Mouse (Mus musculus) olfactory bulb, adult 2 months (tissue): Measurements from ENCODE around the gene Msx3. TPM values are rescaled to one million over a fixed set of nuclear protein-coding genes. Genes with fewer than 3 reads are reported as not detected.

Source experiments
- H3K27ac ChIP-seq: fragments of 200-500 bp; 2 replicates; pipeline ENCODE4 v1.5.1; 2012; ENCODE audit warnings: low read depth, low read length; ENCODE audit not compliant: insufficient read depth
- H3K4me1 ChIP-seq: fragments of 200-500 bp; 2 replicates; pipeline ENCODE4 v1.6.1; 2012; ENCODE audit warnings: low read length; ENCODE audit not compliant: control insufficient read depth, insufficient read depth
- H3K4me3 ChIP-seq: fragments of 200-500 bp; 2 replicates; pipeline ENCODE4 v1.5.1; 2012; ENCODE audit warnings: mild to moderate bottlenecking, low read depth, low read length, moderate library complexity; ENCODE audit not compliant: insufficient read depth
- CTCF ChIP-seq: fragments of 200-500 bp; IDR thresholded peaks from 2 replicates; pipeline ENCODE4 v1.5.1; 2012; ENCODE audit warnings: low read depth, mild to moderate bottlenecking, low read length, moderate library complexity; ENCODE audit not compliant: insufficient read depth
- POLR2A ChIP-seq: fragments of 200-500 bp; IDR thresholded peaks from 2 replicates; pipeline ENCODE4 v1.6.1; 2012; ENCODE audit warnings: mild to moderate bottlenecking, low read depth, low read length, moderate library complexity; ENCODE audit not compliant: insufficient read depth
- WGBS: fragments of 180-500 bp; shearing (Covaris S2); methylation state at CpG from one replicate; pipeline ENCODE4 v1.1.7; 2018; 5-methylcytosine and 5-hydroxymethylcytosine counted together
- polyA plus RNA-seq: library from polyadenylated mRNA; stranded (reverse); fragments of >200 nt; gene quantifications from 2 replicates; pipeline ENCODE4 v1.2.4, GENCODE M21; 2012; ENCODE audit warnings: low replicate concordance; ENCODE audit not compliant: missing spikeins, insufficient read depth, insufficient read length

Msx3 gene
- not detected in 2 replicates for polyA plus RNA-seq

GRCm38 (mm10) chr7:140048361-140049114 lies at the start of gene Msx3:
Msx3 (minus strand) TSS chr7:140049089.
- Histone ChIP-seq H3K4me1 (peaks cover 21% of the 10 kb centered on the region), H3K4me3 (peak within 1 kb of the TSS; percentile 29), H3K27ac (no peak within 1 kb of the TSS)
- 2% methylated on average over 56 of the region's 56 CpGs for WGBS
- TF ChIP-seq POLR2A (no peak), CTCF (no peak)

GRCm38 (mm10) chr7:140098466-140098865 lies 49.6 kb upstream of the Msx3 start:
- WGBS: 90% methylated on average over 1 of the region's 1 CpGs
- H3K4me3 ChIP-seq: no peak overlapping the region
- H3K4me1 ChIP-seq: peaks cover 25% of the 10 kb centered on the region
- no peak overlapping the region for H3K27ac ChIP-seq
- TF ChIP-seq POLR2A: no peak
- TF ChIP-seq CTCF: no peak

GRCm38 (mm10) chr7:140096055-140096454 lies 47.2 kb upstream of the Msx3 start:
- Histone ChIP-seq H3K4me3 (no peak overlapping the region), H3K27ac (no peak overlapping the region), H3K4me1 (peaks cover 13% of the 10 kb centered on the region)
- no peak for TF ChIP-seq POLR2A
- no peak for TF ChIP-seq CTCF

- 17% methylated on average over 1 of the region's 1 CpGs for WGBS
- peaks cover 8% of the 10 kb centered on the region; the same call in 1 of the 2 replicates for H3K4me1 ChIP-seq
- H3K27ac ChIP-seq: no peak overlapping the region
- H3K4me3 ChIP-seq: no peak overlapping the region
- TF ChIP-seq CTCF: no peak
- no peak for TF ChIP-seq POLR2A
These were observed 46.7 kb upstream of the Msx3 start for GRCm38 (mm10) chr7:140095556-140095955.

- Histone ChIP-seq H3K4me1 (peaks cover 8% of the 10 kb centered on the region; the same call in 1 of the 2 replicates), H3K27ac (no peak overlapping the region)
These were observed 46.1 kb upstream of the Msx3 start for GRCm38 (mm10) chr7:140094954-140095353.

GRCm38 (mm10) chr7:140092924-140093528 lies 44.1 kb upstream of the Msx3 start, which contains the start of gene Prap1:
Prap1 (plus strand) TSS chr7:140093395.
- Histone ChIP-seq H3K4me3 (no peak within 1 kb of the TSS), H3K27ac (no peak within 1 kb of the TSS), H3K4me1 (no peaks in the 10 kb centered on the region)
- WGBS: 74% methylated on average over 5 of the region's 5 CpGs
- no peak for TF ChIP-seq POLR2A
- no peak for TF ChIP-seq CTCF

More at GRCm38 (mm10) chr7:140094954-140095353, 46.1 kb upstream of the Msx3 start:
- no peak overlapping the region for H3K4me3 ChIP-seq
- TF ChIP-seq POLR2A (no peak), CTCF (no peak)
- WGBS: 53% methylated on average over 5 of the region's 5 CpGs

- H3K4me3 ChIP-seq: no peak overlapping the region
- WGBS: 72% methylated on average over 10 of the region's 10 CpGs
- no peak for TF ChIP-seq CTCF
- no peak for TF ChIP-seq POLR2A
- H3K27ac ChIP-seq: no peak overlapping the region
- H3K4me1 ChIP-seq: no peaks in the 10 kb centered on the region
These were observed 41.7 kb upstream of the Msx3 start for GRCm38 (mm10) chr7:140090601-140091000.

- peak; percentile 72 for TF ChIP-seq CTCF
- TF ChIP-seq POLR2A: peak; percentile 60; the same call in 1 of the 2 replicates
- peaks cover 5% of the 10 kb centered on the region; the same call in 1 of the 2 replicates for H3K4me1 ChIP-seq
- H3K27ac ChIP-seq: peak within 1 kb of the TSS; percentile 99
- WGBS: under 1% methylated on average over 18 of the region's 18 CpGs
- H3K4me3 ChIP-seq: peak within 1 kb of the TSS; percentile 96
These were observed 33.4 kb upstream of the Msx3 start, which contains the start of gene Caly for GRCm38 (mm10) chr7:140082242-140082678. Caly (minus strand) TSS chr7:140082548.

- TF ChIP-seq CTCF (no peak), POLR2A (peak; percentile 4; the same call in 1 of the 2 replicates)
- Histone ChIP-seq H3K27ac (peak overlapping the region; percentile 99), H3K4me3 (peak overlapping the region; percentile 96), H3K4me1 (peaks cover 5% of the 10 kb centered on the region; the same call in 1 of the 2 replicates)
- 5% methylated on average over 20 of the region's 20 CpGs for WGBS
These were observed 32.7 kb upstream of the Msx3 start for GRCm38 (mm10) chr7:140081408-140082241.
